Mouse (Mus musculus): ENCODE measurements around the gene Kirrel3. TPM values are rescaled to one million over a fixed set of nuclear protein-coding genes. Genes with fewer than 3 reads are reported as not detected.

The Kirrel3 gene
- polyA plus RNA-seq, 1 experiment from 2014 or later = 48.9 TPM

DNA sequence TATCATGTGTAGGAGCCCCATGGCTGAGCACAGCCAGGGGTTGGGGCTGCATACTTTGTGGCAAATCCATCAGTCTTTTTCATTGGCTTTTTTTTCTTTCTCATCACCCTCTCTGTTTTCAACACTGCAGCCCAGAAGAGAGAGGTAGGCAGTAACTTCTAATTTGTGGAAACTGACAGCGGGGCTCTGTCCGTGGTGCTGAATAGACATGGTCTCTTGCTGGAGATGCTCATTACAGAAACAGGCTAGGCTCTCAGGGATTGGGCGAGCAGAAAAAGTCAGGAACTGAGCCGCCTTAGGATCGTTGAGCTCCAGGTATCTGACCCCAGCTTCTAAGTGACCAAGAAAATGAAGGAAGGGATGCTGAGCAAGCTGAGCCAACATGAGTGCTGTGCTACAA is 427.3 kb downstream of the Kirrel3 start:
- Histone ChIP-seq H3K4me2 (ENCODE audit: low read length) (no peak overlapping the region), H3K9ac (ENCODE audit: low read depth, low read length) (no peak overlapping the region), H3K4me1 (ENCODE audit: control insufficient read depth, insufficient read depth, low read depth, low read length) (no peaks in the 10 kb centered on the region; the same call in 1 of the 2 replicates), H3K4me3 (ENCODE audit: low read length) (no peak overlapping the region), H3K27me3 (replicated peaks; ENCODE audit: control insufficient read depth, insufficient read depth, low read length) (no peaks in the 10 kb centered on the region), H3K27ac (ENCODE audit: low read depth, low read length) (no peak overlapping the region), H3K9me3 (ENCODE audit: control insufficient read depth, low read length) (no peaks in the 10 kb centered on the region), H3K36me3 (ENCODE audit: control insufficient read depth, insufficient read depth, low read length) (no peaks in the 10 kb centered on the region)
- 11% methylated on average over 5 of the region's 5 CpGs for WGBS
- 0 out of 2 replicates have a peak, but pooled peaks have one; percentile 7 for ATAC-seq

DNA sequence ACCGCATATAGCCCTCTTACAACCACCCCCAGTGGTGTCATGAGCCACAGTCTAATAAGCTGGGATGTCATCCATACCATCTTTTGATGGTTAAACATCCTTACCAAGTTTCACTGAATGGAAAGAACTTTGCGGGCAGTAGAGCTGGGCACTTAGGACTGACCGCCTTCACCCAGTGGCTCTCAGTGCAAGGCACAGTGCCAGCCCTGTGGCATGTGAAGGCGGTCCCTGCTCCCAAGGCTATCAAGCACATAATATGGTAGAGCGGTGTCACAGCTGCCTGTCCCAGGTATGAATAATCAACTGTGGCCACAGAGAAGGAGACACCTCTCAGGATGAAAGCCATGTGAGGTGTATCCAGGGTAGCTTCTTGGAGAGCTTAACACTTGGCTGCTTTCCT is 433.3 kb downstream of the Kirrel3 start:
- Histone ChIP-seq H3K4me3 (ENCODE audit: low read length) (no peak overlapping the region), H3K36me3 (ENCODE audit: control insufficient read depth, insufficient read depth, low read length) (no peaks in the 10 kb centered on the region), H3K4me1 (ENCODE audit: control insufficient read depth, insufficient read depth, low read depth, low read length) (peaks cover 11% of the 10 kb centered on the region; the same call in 1 of the 2 replicates), H3K27me3 (replicated peaks; ENCODE audit: control insufficient read depth, insufficient read depth, low read length) (no peaks in the 10 kb centered on the region), H3K27ac (ENCODE audit: low read depth, low read length) (no peak overlapping the region), H3K4me2 (ENCODE audit: low read length) (no peak overlapping the region), H3K9me3 (ENCODE audit: control insufficient read depth, low read length) (no peaks in the 10 kb centered on the region), H3K9ac (ENCODE audit: low read depth, low read length) (no peak overlapping the region)
- ATAC-seq = no peak
- WGBS = 91% methylated on average over 5 of the region's 5 CpGs

DNA sequence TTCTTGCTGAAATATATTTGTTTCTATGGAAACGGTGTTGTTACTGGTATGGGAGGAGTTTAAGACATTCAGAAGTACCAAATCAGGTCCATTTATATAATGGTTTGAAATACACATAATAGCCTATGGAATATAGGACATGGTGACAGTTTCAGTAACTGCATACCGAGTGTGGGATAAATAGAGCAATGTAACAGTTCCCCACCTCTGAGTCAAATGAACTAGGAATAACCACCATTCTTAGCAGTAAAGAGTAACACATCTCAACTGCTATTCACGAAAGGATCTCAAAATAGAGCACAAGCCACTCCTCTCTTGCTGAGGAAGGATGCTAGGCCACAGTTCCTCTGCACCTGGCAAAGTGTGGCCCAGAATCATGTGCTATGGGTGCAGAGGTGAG is 434.4 kb downstream of the Kirrel3 start:
- Histone ChIP-seq H3K9me3 (ENCODE audit: control insufficient read depth, low read length) (no peaks in the 10 kb centered on the region), H3K4me1 (ENCODE audit: control insufficient read depth, insufficient read depth, low read depth, low read length) (peaks cover 11% of the 10 kb centered on the region; the same call in 1 of the 2 replicates), H3K4me3 (ENCODE audit: low read length) (no peak overlapping the region), H3K27ac (ENCODE audit: low read depth, low read length) (no peak overlapping the region), H3K4me2 (ENCODE audit: low read length) (no peak overlapping the region), H3K9ac (ENCODE audit: low read depth, low read length) (no peak overlapping the region), H3K27me3 (replicated peaks; ENCODE audit: control insufficient read depth, insufficient read depth, low read length) (no peaks in the 10 kb centered on the region), H3K36me3 (ENCODE audit: control insufficient read depth, insufficient read depth, low read length) (no peaks in the 10 kb centered on the region)
- WGBS = 74% methylated on average over 3 of the region's 3 CpGs
- ATAC-seq = no peak

DNA sequence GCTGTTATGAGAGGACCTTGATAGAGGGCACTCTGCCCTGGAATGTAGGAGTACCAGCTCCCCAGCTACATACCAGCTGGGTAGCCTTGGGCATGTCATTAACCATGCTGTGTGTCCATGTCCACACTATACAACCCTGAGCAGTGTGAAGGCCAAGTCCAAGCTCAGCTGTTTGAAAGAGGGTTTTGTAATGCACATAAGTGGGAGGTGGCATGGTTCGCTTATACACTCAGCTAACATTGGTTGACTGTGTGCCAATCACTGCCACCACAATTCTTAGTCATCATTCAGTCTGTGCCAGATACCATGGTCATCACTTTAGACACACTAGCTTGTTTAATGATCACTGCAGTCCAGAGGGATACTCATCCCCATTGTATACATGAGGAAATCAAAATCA is 436.2 kb downstream of the Kirrel3 start:
- 0 out of 2 replicates have a peak, but pooled peaks have one; percentile 22 for ATAC-seq
- H3K36me3 ChIP-seq (ENCODE audit: control insufficient read depth, insufficient read depth, low read length) = no peaks in the 10 kb centered on the region
- WGBS = 76% methylated on average over 1 of the region's 1 CpGs
- no peak overlapping the region for H3K9ac ChIP-seq (ENCODE audit: low read depth, low read length)
- no peaks in the 10 kb centered on the region for H3K27me3 ChIP-seq (replicated peaks; ENCODE audit: control insufficient read depth, insufficient read depth, low read length)
- peaks cover 11% of the 10 kb centered on the region; the same call in 1 of the 2 replicates for H3K4me1 ChIP-seq (ENCODE audit: control insufficient read depth, insufficient read depth, low read depth, low read length)
- no peak overlapping the region for H3K4me2 ChIP-seq (ENCODE audit: low read length)
- no peak overlapping the region for H3K4me3 ChIP-seq (ENCODE audit: low read length)
- H3K9me3 ChIP-seq (ENCODE audit: control insufficient read depth, low read length) = no peaks in the 10 kb centered on the region
- H3K27ac ChIP-seq (ENCODE audit: low read depth, low read length) = no peak overlapping the region

DNA sequence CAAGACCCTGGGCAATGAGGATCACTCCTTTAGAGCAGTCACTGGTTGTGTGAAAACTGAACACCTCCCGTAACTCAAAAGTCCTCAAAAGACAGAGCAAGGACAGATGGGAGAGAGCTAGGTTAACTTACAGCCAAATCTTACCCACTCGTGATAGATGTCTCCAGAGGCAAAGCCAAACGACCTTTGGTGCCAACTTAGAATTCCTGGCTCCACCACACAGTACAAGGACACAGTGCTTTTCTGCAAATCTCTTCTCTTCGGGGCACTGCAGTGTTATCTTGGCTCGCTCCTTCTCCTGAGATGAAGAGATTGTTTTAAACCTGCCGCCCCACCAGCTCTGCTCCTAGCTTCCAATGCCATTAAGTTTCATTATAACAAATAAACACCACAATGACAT is 437.0 kb downstream of the Kirrel3 start:
- Histone ChIP-seq H3K4me2 (ENCODE audit: low read length) (no peak overlapping the region), H3K4me3 (ENCODE audit: low read length) (no peak overlapping the region), H3K27ac (ENCODE audit: low read depth, low read length) (no peak overlapping the region), H3K9ac (ENCODE audit: low read depth, low read length) (no peak overlapping the region), H3K27me3 (replicated peaks; ENCODE audit: control insufficient read depth, insufficient read depth, low read length) (no peaks in the 10 kb centered on the region), H3K4me1 (ENCODE audit: control insufficient read depth, insufficient read depth, low read depth, low read length) (peaks cover 11% of the 10 kb centered on the region; the same call in 1 of the 2 replicates), H3K36me3 (ENCODE audit: control insufficient read depth, insufficient read depth, low read length) (no peaks in the 10 kb centered on the region), H3K9me3 (ENCODE audit: control insufficient read depth, low read length) (no peaks in the 10 kb centered on the region)
- 68% methylated on average over 6 of the region's 6 CpGs for WGBS
- ATAC-seq = no peak

DNA sequence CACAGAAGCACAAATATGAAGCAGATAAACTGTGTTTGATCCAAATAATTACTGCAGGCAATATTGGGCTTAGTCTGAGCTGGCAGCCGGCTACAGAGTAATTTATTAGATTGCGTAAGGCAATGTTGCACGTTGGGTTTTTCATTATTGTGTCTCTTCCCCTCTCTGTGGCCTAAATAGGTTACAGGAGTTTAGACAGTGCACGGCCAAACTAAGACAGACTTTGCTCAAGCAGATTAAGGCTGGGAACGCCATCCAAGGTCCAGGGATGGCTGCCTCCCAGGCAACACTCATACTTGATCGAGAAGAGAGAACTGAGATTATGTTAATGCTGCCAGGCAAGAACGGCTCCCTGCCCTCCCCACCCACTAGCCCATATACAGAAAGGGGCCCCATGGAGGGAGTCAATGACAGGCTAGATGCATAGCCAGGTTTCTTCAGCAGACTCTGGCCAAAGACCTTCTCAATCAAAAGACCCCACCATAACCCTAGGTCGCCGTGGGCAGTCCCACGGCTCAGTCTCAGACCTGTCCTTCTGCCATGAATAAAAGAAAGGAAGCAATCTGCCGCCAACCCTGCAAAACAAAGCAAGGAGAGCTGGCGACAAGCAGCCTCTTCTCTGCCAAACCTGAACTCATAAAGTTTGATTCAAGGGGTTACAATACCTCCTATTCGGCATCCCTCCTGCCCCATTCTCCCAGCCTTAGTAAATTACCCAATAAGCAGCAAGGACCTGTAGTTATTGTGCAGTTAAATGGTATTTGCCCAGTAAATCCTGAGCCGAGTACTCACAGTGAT is 437.6 kb downstream of the Kirrel3 start:
- 47% methylated on average over 14 of the region's 14 CpGs for WGBS
- peak; percentile 38; the same call in 1 of the 2 replicates for ATAC-seq
- H3K4me2 ChIP-seq (ENCODE audit: low read length) = no peak overlapping the region; the same call in 1 of the 2 replicates
- no peaks in the 10 kb centered on the region for H3K27me3 ChIP-seq (replicated peaks; ENCODE audit: control insufficient read depth, insufficient read depth, low read length)
- no peaks in the 10 kb centered on the region for H3K36me3 ChIP-seq (ENCODE audit: control insufficient read depth, insufficient read depth, low read length)
- no peak overlapping the region for H3K9ac ChIP-seq (ENCODE audit: low read depth, low read length)
- 0 out of 2 replicates have a peak overlapping the region, but pooled peaks have one; percentile 6 for H3K27ac ChIP-seq (ENCODE audit: low read depth, low read length)
- no peaks in the 10 kb centered on the region for H3K9me3 ChIP-seq (ENCODE audit: control insufficient read depth, low read length)
- peaks cover 11% of the 10 kb centered on the region; the same call in 1 of the 2 replicates for H3K4me1 ChIP-seq (ENCODE audit: control insufficient read depth, insufficient read depth, low read depth, low read length)
- no peak overlapping the region for H3K4me3 ChIP-seq (ENCODE audit: low read length)

DNA sequence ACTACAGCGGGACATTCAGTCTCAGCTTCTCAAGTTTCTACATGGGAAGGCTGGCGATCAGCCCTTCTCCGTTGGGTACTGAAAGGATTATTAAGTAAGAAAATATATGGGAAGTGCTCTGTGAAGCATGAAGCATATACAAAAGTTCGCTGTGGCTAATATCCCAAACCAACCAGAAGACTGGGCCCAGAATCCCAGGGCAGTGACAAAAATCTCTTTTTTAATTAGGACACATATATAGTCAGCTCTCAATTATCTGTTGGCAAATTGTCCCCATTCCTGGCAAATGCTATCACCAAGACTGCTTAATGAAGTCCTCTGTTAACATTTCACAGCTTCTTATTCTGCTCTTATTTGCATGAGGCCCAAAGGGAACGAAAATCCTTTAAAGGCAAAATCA is 439.9 kb downstream of the Kirrel3 start:
- no peak for ATAC-seq
- H3K36me3 ChIP-seq (ENCODE audit: control insufficient read depth, insufficient read depth, low read length) = no peaks in the 10 kb centered on the region
- no peaks in the 10 kb centered on the region for H3K9me3 ChIP-seq (ENCODE audit: control insufficient read depth, low read length)
- no peak overlapping the region for H3K9ac ChIP-seq (ENCODE audit: low read depth, low read length)
- peaks cover 8% of the 10 kb centered on the region; the same call in 1 of the 2 replicates for H3K4me1 ChIP-seq (ENCODE audit: control insufficient read depth, insufficient read depth, low read depth, low read length)
- H3K4me3 ChIP-seq (ENCODE audit: low read length) = no peak overlapping the region
- no peak overlapping the region for H3K4me2 ChIP-seq (ENCODE audit: low read length)
- H3K27ac ChIP-seq (ENCODE audit: low read depth, low read length) = no peak overlapping the region
- H3K27me3 ChIP-seq (replicated peaks; ENCODE audit: control insufficient read depth, insufficient read depth, low read length) = no peaks in the 10 kb centered on the region
- WGBS = 72% methylated on average over 5 of the region's 5 CpGs

DNA sequence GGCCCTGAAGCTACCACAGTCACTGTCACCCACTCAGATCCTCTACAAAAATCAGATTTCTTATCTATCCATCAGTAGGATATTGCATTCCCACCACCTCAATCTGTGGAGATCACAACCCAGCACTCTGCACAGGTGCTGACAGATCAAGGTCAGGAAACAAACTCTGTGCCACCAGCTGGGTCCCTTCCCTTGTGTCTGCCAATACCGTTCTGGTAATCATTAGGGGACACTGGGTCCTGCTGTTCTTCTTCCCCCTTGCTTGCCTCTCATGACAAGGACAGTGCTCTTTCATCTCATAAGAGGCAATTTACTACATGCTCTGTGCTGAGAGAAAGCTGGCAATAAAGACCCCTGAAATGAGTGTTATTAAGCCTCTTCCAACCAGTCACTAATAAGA is 444.7 kb downstream of the Kirrel3 start:
- H3K36me3 ChIP-seq (ENCODE audit: control insufficient read depth, insufficient read depth, low read length) = no peaks in the 10 kb centered on the region
- H3K9me3 ChIP-seq (ENCODE audit: control insufficient read depth, low read length) = no peaks in the 10 kb centered on the region
- H3K4me2 ChIP-seq (ENCODE audit: low read length) = no peak overlapping the region
- H3K4me3 ChIP-seq (ENCODE audit: low read length) = no peak overlapping the region
- ATAC-seq = no peak
- 52% methylated on average over 1 of the region's 1 CpGs for WGBS
- H3K27me3 ChIP-seq (replicated peaks; ENCODE audit: control insufficient read depth, insufficient read depth, low read length) = no peaks in the 10 kb centered on the region
- H3K27ac ChIP-seq (ENCODE audit: low read depth, low read length) = no peak overlapping the region
- no peaks in the 10 kb centered on the region for H3K4me1 ChIP-seq (ENCODE audit: control insufficient read depth, insufficient read depth, low read depth, low read length)
- H3K9ac ChIP-seq (ENCODE audit: low read depth, low read length) = no peak overlapping the region

DNA sequence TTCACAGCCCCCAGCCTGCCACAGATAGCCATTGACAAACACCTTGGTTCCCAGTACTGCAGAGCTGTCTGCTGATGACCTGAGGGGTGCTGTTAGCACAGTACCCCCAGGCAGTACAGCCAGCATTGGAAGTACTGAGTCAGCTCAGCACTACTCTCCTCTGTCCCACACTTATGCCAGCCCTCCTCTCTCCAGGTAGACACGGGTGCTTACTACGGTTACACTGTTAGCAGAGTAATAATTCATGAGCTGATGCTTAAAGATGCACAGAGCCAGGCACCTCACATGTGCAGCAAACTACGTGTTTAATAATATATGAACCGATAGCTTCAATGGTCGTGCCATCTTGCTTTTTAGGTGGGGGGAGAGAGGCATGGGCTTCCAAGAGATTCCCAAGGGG is 452.4 kb downstream of the Kirrel3 start:
- H3K4me1 ChIP-seq (ENCODE audit: control insufficient read depth, insufficient read depth, low read depth, low read length) = peaks cover 3% of the 10 kb centered on the region; the same call in 1 of the 2 replicates
- 78% methylated on average over 5 of the region's 5 CpGs for WGBS
- H3K27me3 ChIP-seq (replicated peaks; ENCODE audit: control insufficient read depth, insufficient read depth, low read length) = no peaks in the 10 kb centered on the region
- no peak overlapping the region for H3K4me3 ChIP-seq (ENCODE audit: low read length)
- no peaks in the 10 kb centered on the region for H3K9me3 ChIP-seq (ENCODE audit: control insufficient read depth, low read length)
- H3K9ac ChIP-seq (ENCODE audit: low read depth, low read length) = no peak overlapping the region
- H3K4me2 ChIP-seq (ENCODE audit: low read length) = no peak overlapping the region
- H3K27ac ChIP-seq (ENCODE audit: low read depth, low read length) = no peak overlapping the region
- no peak for ATAC-seq
- no peaks in the 10 kb centered on the region for H3K36me3 ChIP-seq (ENCODE audit: control insufficient read depth, insufficient read depth, low read length)

Measured in hindbrain, embryonic 16.5 days (tissue).